Mouse (Mus musculus): ENCODE results near the gene Pwp2. TPM values are rescaled to one million over a fixed set of nuclear protein-coding genes. Genes with fewer than 3 reads are reported as not detected.

Gene Pwp2
- polyA plus RNA-seq (2021), result 19.7 TPM

DNA sequence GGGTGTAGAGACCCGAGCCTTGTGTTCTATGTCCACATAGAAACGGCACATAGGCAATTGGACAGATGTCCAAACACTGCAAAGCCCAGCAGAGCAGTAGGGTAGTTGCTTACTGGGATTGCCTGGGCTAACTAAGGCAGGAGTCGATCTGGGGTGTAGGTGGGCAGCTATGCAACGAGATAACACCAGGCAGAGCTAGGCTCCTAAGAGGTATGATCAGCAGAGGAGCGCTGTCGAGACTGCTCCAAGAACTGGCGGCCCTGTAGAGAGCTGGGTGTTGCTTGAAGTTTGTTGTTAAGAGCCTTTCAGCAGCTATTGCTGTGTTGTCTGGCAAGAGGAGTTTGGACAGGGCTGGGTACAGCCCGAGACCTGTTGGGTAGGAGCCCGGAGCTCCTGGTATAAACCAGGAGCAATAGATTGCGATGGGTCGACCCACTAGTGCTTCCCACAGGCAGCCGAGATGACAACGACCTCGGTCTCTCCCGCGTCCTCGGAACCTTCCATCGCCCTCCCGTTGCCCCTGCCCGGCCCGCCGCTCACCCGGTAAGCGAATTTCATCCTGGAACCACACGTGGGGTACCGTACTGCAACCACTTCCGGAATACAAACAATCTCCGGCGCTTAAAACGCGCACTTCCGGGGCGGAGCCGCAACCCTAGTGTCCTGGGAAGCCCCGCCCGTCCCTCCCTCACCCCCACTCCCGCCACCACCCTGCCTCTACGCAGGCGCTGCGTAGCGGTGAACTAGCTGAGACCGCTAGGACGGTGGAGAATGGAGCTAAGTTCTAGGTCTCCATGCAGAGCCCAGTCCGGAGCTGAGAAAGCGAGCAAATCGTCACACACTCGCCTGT is at the start of gene Pwp2:
TSS of gene Pwp2 (minus strand) at position 619 of the 850 bp plus-strand sequence.
- CTCF ChIA-PET, result interaction anchor here (0.9 to 1.7 kb wide), 5 partner anchors 11 to 29 kb away, joined by 3 to 5 read pairs (median 4); no protein-coding TSS in a partner anchor
- DNase-seq (ENCODE audit: low read depth, low spot score), result peak; percentile 30
- peak; percentile 87 for ATAC-seq
- TF ChIP-seq CTCF (IDR thresholded peaks at IDR 0.05), result no peak
- in situ Hi-C loops (cut with MboI; ENCODE audit: low pct_unique_long_range_greater_than_20kb), result loop anchor here (10.0 kb wide), 1 partner anchor 210 kb away; no protein-coding TSS in a partner anchor
- POLR2A ChIA-PET, result interaction anchor here (0.9 to 1.2 kb wide), 3 partner anchors 10 to 59 kb away, joined by 3 read pairs; partner anchors contain the start of gene Trappc10
- H3K27me3 ChIP-seq, result no peaks in the 10 kb centered on the region

DNA sequence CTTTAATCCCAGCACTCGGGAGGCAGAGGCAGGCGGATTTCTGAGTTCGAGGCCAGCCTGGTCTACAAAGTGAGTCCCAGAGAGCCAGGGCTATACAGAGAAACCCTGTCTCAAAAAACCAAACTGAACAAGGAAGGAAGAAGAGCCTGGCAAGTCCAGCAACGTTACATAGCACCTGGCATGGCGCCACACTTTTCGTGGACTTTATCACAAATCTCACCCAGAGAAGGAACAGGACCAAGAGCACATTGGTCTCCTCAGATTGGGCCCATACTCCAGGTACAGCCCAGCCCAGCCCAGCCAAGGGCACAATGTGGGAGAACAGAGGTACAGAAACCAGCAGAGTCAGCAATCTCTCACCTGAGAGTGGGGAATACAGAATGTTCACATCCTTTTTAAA is 48.8 kb upstream of the Pwp2 start:
- no peak for TF ChIP-seq CTCF (IDR thresholded peaks at IDR 0.05)
- no peaks in the 10 kb centered on the region for H3K27me3 ChIP-seq
- ChIA-PET CTCF (no interaction called here), POLR2A (no interaction called here)
- ATAC-seq, result no peak
- no peak for DNase-seq (ENCODE audit: low read depth, low spot score)
- in situ Hi-C loops (cut with MboI; ENCODE audit: low pct_unique_long_range_greater_than_20kb), result no loop called here

DNA sequence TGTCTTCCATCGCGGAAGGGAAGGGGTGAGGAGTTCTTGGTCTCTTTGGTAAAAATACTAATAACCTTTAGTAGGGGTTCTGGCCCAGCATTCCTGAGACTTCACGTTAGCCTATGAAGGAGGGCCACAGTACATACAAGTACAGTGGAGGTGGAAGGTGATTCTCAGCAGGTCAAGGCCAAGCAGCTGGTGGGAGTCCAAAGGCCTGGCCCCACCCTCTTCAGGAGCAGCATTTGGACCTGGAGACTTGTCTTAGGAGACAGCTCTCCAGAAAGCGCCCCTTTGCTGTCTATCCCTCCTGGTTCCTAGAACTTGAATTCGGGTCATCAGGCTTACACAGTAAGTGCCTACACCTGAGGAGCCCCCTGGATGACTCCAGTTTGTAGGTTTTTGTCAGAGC is 48.2 kb upstream of the Pwp2 start:
- ChIA-PET POLR2A (no interaction called here), CTCF (no interaction called here)
- no peaks in the 10 kb centered on the region for H3K27me3 ChIP-seq
- in situ Hi-C loops (cut with MboI; ENCODE audit: low pct_unique_long_range_greater_than_20kb), result no loop called here
- ATAC-seq (no peak), DNase-seq (ENCODE audit: low read depth, low spot score) (no peak)
- TF ChIP-seq CTCF (IDR thresholded peaks at IDR 0.05), result no peak

DNA sequence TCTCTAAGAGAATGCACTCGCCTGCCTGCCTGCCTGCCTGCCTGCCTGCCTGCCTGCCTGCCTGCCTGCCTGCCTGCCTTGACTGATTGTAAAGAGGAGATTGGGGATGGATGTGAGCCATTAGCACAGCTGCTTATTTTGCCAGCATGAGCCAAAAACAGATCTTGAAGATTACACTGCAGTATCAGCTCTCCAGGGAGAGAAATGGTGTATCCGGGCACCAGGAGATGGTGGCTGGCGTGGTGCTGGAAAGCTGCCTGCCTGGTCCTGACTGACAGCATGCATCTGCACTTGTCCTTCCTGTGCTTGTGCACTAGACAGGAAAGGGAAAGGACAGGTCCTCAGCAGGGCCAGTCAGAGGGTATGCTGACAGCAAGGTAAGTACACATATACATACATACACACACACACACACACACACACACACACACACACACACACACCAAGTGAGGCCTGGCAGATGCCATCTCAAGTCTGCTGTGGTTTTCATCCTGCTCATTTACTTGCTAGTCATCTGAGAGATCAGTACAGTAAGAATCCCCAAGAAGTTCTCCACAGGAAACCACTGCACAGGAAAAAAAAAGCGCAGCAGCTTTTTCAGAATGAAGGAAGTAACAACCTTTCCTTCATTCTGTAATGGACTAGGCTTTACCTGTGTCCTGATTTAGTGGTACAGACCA is 47.5 kb upstream of the Pwp2 start:
- in situ Hi-C loops (cut with MboI; ENCODE audit: low pct_unique_long_range_greater_than_20kb), result no loop called here
- ChIA-PET POLR2A (no interaction called here), CTCF (no interaction called here)
- no peak for ATAC-seq
- no peak for DNase-seq (ENCODE audit: low read depth, low spot score)
- no peak for TF ChIP-seq CTCF (IDR thresholded peaks at IDR 0.05)
- no peaks in the 10 kb centered on the region for H3K27me3 ChIP-seq

DNA sequence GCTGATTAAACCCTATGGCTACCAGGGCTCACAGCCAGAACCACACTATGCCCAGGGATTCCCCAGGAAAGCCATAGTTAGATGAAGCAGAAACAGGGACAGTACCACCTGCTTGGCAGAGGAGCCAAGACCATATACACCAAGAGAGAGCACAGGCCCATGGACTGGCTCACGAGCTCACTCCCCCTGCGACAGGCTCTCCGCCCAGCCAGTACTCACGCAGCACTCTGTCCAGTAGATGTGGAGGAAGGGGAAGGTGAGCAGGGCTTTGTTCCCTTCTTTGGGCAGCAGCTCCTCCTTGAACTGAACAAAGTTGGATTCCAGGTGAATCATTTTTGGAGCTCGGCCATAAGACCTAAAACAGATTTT is 43.6 kb upstream of the Pwp2 start:
- no peak for TF ChIP-seq CTCF (IDR thresholded peaks at IDR 0.05)
- ATAC-seq, result no peak
- in situ Hi-C loops (cut with MboI; ENCODE audit: low pct_unique_long_range_greater_than_20kb), result no loop called here

GRCm38 (mm10) chr10:78227875-78228559 is 43.1 kb upstream of the Pwp2 start:
- no peak for TF ChIP-seq CTCF (IDR thresholded peaks at IDR 0.05)
- no peak for ATAC-seq
- in situ Hi-C loops (cut with MboI; ENCODE audit: low pct_unique_long_range_greater_than_20kb), result no loop called here
- DNase-seq (ENCODE audit: low read depth, low spot score), result no peak
- H3K27me3 ChIP-seq, result no peaks in the 10 kb centered on the region
- ChIA-PET CTCF (interaction anchor here (1.0 to 1.2 kb wide), 2 partner anchors 11 to 16 kb away, joined by 3 read pairs; partner anchors contain the start of gene Trappc10), POLR2A (no interaction called here)

More for the DNA sequence above, 43.6 kb upstream of the Pwp2 start:
- no peak for DNase-seq (ENCODE audit: low read depth, low spot score)
- CTCF ChIA-PET, result interaction anchor here (1.0 to 1.2 kb wide), 2 partner anchors 11 to 15 kb away, joined by 3 read pairs; partner anchors contain the start of gene Trappc10
- POLR2A ChIA-PET, result no interaction called here
- H3K27me3 ChIP-seq, result no peaks in the 10 kb centered on the region

DNA sequence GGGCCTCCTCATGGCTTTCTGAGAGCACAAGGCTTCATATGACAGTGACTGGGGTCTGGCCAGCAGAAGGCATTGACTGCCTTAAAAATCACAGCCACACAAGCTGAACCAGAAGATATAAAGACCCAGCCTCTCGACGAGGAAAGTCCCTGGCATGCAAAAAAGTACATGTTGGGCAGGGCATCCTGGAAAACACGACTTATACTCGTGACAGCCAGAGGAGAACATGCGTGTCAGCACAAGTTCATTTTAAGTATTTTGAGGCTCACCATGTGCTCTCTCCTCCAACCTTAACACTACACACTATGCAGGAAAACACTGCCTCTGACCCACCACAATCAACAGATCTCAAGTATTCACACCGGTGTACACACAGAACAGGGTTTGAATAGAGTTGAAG is 39.2 kb upstream of the Pwp2 start:
- H3K27me3 ChIP-seq, result no peaks in the 10 kb centered on the region
- TF ChIP-seq CTCF (IDR thresholded peaks at IDR 0.05), result no peak
- ChIA-PET CTCF (no interaction called here), POLR2A (no interaction called here)
- in situ Hi-C loops (cut with MboI; ENCODE audit: low pct_unique_long_range_greater_than_20kb), result no loop called here
- DNase-seq (ENCODE audit: low read depth, low spot score) (no peak), ATAC-seq (no peak)

- TF ChIP-seq CTCF (IDR thresholded peaks at IDR 0.05), result no peak
- no peak for DNase-seq (ENCODE audit: low read depth, low spot score)
- CTCF ChIA-PET, result interaction anchor here (0.8 to 1.6 kb wide), 7 partner anchors 9 to 28 kb away, joined by 3 to 4 read pairs (median 3); no protein-coding TSS in a partner anchor
- POLR2A ChIA-PET, result interaction anchor here (0.6 to 1.0 kb wide), 2 partner anchors 12 to 204 kb away, joined by 3 to 4 read pairs; no protein-coding TSS in a partner anchor
- in situ Hi-C loops (cut with MboI; ENCODE audit: low pct_unique_long_range_greater_than_20kb), result no loop called here
- peak; percentile 52 for ATAC-seq
- H3K27me3 ChIP-seq, result no peaks in the 10 kb centered on the region
Observed at GRCm38 (mm10) chr10:78222908-78223307, 38.0 kb upstream of the Pwp2 start.

DNA sequence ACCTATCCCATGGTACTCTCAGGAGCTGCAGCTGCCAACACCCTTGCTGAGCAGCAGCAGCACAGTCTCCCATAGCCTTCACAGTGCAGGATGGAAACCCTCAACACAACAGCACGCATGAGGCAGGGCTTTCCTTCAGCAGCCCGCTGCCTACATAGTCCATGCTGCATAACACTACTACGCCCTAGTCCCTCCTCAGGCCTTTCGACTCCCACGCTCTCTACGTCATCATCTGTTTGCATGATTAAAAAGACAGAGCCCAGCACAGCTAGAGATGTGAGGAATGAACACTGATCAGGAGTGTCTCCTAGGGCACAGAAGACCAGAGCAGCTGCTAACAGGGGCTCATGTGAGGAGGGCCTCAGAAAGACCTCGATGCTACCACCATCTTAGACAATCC is 36.4 kb upstream of the Pwp2 start:
- ATAC-seq (no peak), DNase-seq (ENCODE audit: low read depth, low spot score) (no peak)
- no peaks in the 10 kb centered on the region for H3K27me3 ChIP-seq
- CTCF ChIA-PET, result no interaction called here
- in situ Hi-C loops (cut with MboI; ENCODE audit: low pct_unique_long_range_greater_than_20kb), result no loop called here
- POLR2A ChIA-PET, result no interaction called here
- TF ChIP-seq CTCF (IDR thresholded peaks at IDR 0.05), result no peak

GRCm38 (mm10) chr10:78219528-78219927 is 34.6 kb upstream of the Pwp2 start:
- DNase-seq (ENCODE audit: low read depth, low spot score), result no peak
- ChIA-PET CTCF (interaction anchor here (0.9 to 2.0 kb wide), 3 partner anchors 11 to 173 kb away, joined by 3 to 6 read pairs (median 3); no protein-coding TSS in a partner anchor), POLR2A (no interaction called here)
- in situ Hi-C loops (cut with MboI; ENCODE audit: low pct_unique_long_range_greater_than_20kb), result no loop called here
- no peak for TF ChIP-seq CTCF (IDR thresholded peaks at IDR 0.05)
- H3K27me3 ChIP-seq, result no peaks in the 10 kb centered on the region
- ATAC-seq, result no peak
